Mouse (Mus musculus): Measurements from ENCODE around the gene Usp9y.

Usp9y gene

DNA sequence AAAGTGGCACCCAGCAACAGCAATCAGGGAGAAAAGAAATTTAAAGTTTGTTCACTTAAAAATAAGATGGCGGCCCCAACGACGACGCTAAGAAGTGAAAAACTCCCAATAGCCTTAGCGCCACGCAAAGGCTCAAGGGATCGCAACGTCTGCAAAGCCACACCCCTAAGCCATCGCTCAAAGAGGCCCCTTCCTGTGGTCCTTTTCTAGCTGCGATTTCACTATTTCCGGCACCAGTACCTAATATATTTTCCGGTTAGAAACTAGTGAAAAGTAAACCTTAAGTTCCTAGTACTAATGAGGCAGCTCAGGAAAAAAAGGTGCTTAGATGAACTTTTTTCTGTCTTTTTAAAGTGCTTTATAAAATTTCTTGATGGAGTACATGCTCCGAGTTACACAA lies at the start of gene Usp9y:
Gene Usp9y (minus strand): TSS at position 101 of the 400 bp plus-strand sequence.
- no peak for DNase-seq

DNA sequence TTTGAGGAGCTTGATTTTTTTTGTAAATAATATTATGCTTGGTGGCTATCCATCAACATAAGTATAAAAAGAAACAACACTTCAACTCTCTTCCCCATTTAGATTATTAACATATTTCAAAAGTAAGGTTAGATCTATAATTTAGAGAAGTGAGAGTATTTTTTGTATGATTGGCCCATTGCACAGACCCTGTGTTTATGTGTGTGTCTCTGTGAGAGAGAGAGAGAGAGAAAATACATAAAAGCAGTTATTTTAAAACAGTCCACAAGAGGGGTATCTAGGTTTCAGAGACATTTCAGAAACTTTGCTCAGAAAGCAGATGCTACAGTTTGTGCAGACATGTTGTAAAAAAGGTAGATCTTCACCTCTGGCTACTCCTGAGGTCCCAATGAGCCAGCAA lies 165.9 kb downstream of the Usp9y start:
- no peak for DNase-seq

DNA sequence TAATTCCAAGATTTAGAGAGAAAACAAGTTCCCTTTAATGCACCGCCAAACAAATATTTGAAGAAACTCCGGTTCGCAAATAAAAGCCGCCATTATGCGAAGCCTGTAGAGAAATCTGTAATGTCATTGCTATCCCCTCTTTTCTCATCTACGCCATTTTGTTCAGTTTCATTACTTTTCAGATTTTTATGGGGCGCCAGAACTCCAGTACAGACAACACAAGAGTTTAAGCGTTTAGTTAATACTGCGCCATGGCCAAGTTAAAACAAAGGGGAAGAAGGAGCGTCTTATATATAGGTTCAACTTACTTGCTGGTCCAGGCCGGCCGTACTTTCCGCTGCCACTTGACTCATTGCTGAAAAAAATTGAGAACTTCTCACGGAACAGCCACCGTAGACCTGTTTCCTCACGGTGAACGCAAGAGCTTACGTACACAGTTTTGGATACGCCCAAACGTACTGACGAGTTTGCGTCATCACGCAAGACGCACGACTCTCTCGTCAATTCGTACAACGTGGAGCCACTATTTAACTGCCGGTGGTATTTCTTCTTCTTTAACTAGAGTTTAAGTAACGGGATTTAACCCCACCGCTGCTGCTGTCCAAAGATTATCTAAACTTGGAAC lies 173.3 kb downstream of the Usp9y start, which contains the start of gene Ddx3y:
Gene Ddx3y (minus strand): TSS at position 459 of the 625 bp plus-strand sequence.
- DNase-seq: peak; percentile 74

DNA sequence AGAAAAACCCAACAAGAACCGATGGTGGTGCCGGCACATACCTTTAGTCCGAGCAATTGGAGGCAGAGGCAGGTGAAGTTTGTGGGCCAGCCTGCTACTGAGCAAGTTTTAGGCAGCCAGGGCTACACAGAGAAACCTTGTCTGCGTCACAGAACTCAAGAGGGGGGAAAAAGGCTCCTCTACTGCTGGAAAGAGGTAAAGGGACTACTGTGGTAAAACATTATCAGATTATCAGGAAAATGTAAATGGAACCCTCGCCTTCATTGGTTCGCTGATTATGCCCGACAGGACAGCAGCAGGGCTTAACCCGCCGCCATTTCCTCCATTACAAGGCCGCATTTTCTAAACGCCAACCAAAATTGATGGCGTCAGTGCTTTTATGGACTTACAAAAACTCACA lies 173.8 kb downstream of the Usp9y start:
- no peak for DNase-seq

Measured in cerebellum, adult 11-12 months (tissue).